Mouse (Mus musculus) layer of hippocampus, adult 18-20 months (tissue): Measurements from ENCODE around the gene Csf2ra. TPM values are rescaled to one million over a fixed set of nuclear protein-coding genes. Genes with fewer than 3 reads are reported as not detected.
"Not testable (repeated sequence)": the region's sequence is repeated elsewhere in the genome, so short reads cannot be mapped to it uniquely, and the experiment has no call there.

Experiments
- DNase-seq, 2 experiments: peaks; one replicate each; pipeline ENCODE4 v3.0.0; 2022; ENCODE audit warnings: low spot score in 2 of 2
- long read RNA-seq: library from polyadenylated mRNA; stranded (forward); transcript quantifications from one replicate; pipeline ENCODE4 v2.0.0, GENCODE M21; 2021
- total RNA-seq, 2 experiments: library from RNA; stranded (reverse); gene quantifications; 2 replicates each; pipeline ENCODE4 v1.2.3; 2021

Gene Csf2ra
- 10 to 100 TPM; 22.7 to 30.0 TPM for total RNA-seq
- long read RNA-seq, transcript Csf2ra-202 (5 exons, 2,277 nt): major isoform, 5 of 42 reads
- long read RNA-seq, partial matches to known transcripts: 15 of 42 reads
- long read RNA-seq, other reads (novel, unspliced or antisense): 21 of 42 reads

- peak in 1 of 2 experiments; percentile 2 for DNase-seq
Observed at GRCm38 (mm10) chr19:61227941-61228701, at the start of gene Csf2ra. Gene Csf2ra, minus strand, starts transcription at chr19:61228429.

GRCm38 (mm10) chr19:61275446-61275845 lies 47.2 kb upstream of the Csf2ra start:
- DNase-seq: no peak

GRCm38 (mm10) chr19:61269141-61269540 lies 40.9 kb upstream of the Csf2ra start:
- not testable (repeated sequence) for DNase-seq

- no peak for DNase-seq
Observed at GRCm38 (mm10) chr19:61267141-61267540, 38.9 kb upstream of the Csf2ra start.

DNA sequence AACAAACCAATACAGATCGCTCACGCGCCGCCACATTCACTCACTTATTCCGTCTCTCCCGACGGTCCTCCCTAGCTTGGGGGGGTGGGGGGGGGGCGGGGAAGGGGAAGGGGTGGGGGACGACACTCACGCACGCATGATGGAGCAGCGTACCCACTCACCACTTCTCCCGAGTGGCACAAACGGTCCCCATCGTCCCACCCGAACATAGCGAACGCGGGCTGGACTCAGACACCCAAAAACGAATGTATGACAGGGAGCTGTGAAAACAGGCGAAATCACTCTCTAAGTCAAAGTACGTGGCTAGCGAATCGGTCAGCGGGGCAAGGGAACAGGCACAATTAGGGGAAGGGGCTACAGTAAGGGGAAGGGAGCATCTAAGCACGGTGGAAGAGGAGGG lies 38.4 kb upstream of the Csf2ra start:
- DNase-seq: peak in 1 of 2 experiments; percentile 30

- peak; percentile 11 to 16 for DNase-seq
Observed at GRCm38 (mm10) chr19:61266246-61266615, 38.0 kb upstream of the Csf2ra start.

GRCm38 (mm10) chr19:61265349-61266245 lies 37.4 kb upstream of the Csf2ra start:
- DNase-seq: peak; percentile 20 to 54

GRCm38 (mm10) chr19:61264933-61265332 lies 36.7 kb upstream of the Csf2ra start:
- no peak for DNase-seq

GRCm38 (mm10) chr19:61264227-61264626 lies 36.0 kb upstream of the Csf2ra start:
- DNase-seq: no peak

DNA sequence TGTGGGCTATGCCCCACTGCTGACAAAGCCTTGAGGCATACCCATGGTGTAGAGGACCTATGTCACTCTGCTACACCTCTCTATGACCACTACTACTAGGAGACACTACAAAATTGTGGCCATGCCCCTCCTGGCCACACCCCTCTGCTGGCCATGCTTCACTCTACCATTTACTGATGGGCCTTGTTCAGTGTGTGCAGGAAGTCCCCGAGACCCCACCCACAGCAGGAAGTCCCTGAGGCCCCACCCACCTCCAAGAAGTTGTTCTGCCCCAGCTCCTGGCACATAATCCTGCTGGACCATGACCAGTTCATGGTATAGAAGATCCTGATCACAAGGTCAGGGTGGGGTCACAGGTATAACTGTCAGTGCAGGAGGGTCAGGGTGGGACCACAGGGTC lies 33.0 kb upstream of the Csf2ra start:
- DNase-seq: no peak

DNA sequence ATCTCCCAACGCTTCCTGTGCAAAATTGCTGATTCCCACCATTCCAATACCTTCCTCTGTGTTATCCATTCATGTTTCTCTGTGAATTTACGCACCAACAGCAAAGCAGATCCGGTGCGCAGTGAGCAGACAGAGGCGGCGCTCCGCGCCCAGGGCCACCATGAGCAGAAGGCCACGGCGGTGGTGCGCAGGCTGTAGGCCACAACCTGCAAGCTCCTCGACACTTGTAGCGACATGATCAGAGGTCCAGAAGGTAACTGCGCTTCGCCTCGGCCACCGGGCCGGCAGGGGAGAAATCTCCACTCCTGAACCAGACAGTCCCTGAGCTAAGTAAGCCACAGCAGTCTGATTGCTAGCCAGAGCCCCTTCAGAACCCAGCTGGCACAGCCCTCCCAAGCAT lies 29.5 kb upstream of the Csf2ra start:
- DNase-seq: no peak

GRCm38 (mm10) chr19:61256166-61256887 lies 28.1 kb upstream of the Csf2ra start:
- no peak for DNase-seq

DNA sequence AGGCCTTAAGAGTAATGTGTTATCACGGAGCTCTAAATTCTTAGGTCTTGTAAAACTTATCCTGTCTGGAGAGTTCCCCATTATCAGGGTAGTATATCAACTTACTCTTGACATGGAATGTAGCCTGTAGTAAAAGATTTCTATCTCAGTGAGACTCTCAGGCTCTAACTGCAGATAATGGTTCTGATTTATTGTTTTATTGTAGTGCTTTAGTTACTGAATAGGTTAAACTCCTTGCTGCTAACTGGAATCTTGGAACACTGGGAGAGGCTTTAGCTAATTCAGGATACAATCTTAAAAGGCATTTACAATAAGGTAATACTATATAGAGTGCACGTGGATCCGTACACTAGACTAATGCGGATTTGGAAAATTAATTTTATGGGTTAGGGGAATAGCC lies 19.1 kb upstream of the Csf2ra start:
- DNase-seq: not testable (repeated sequence)

- DNase-seq: no peak
Observed at GRCm38 (mm10) chr19:61244721-61245436, 16.6 kb upstream of the Csf2ra start.

- no peak for DNase-seq
Observed at GRCm38 (mm10) chr19:61237967-61238366, 9.7 kb upstream of the Csf2ra start.

DNA sequence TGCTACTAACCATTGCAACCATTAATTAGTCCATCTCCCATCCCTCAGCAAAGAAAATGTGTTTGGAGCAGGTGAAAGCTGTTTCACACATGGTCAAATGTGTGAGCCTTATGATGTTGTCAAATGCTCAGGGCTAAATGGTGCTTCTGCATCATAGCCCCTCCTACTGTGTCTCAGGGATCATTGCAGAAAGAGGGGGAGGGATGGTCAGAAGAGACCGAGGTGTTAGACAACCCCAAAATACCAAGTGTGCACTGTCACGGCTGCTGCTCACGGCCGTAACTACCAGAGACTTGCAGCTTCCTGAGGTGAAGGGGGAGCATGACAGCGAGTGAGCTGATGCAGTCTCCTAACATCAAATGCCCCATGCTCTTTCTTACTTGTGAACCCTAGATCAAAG lies 6.3 kb upstream of the Csf2ra start:
- no peak for DNase-seq

DNA sequence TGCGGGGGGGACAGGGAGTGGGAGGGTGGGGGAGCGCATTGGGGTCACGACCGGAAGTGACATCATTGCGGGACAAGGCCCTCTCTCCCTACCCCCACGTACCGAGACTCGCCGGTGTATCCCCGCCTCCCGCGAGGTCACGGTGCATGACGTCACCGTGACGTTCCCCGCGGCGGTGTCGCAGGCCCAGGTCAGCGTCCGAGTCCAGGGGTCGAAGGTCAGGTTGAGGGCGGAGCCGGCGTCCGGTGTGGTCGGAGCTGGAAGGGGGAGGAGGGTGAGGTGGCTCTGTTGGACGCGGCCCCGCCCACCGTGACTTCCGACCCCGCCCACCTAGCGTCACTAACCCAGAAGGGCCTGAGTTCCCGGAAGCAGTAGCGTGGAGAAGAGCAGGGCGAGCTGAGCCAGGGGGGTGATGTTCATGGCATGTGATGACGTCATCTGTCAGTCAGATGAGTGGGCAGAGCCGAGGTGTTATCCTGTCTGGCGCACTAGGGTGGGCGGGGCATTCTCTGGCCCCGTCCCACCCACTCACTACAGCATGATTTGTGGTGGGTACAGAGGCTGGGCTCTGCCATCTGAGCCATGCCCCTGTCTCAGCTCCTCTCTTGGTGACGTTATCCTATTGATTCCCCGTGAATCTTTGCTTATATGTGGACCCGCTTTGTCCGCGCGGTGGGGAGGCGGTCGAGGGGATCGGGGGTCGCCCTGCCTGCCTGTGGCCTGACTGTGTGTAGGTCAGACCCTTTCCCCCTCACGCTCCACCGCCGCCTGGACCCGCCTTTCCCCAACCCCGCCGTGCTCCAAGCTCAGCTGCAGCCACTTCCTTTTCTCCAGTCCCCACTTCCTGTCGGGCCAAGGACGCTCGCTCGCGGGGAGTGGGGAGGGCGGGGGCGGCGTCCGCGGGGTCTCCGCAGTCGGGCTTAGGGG lies 1.0 kb downstream of the Csf2ra start:
- DNase-seq: peak; percentile 83 to 88

DNA sequence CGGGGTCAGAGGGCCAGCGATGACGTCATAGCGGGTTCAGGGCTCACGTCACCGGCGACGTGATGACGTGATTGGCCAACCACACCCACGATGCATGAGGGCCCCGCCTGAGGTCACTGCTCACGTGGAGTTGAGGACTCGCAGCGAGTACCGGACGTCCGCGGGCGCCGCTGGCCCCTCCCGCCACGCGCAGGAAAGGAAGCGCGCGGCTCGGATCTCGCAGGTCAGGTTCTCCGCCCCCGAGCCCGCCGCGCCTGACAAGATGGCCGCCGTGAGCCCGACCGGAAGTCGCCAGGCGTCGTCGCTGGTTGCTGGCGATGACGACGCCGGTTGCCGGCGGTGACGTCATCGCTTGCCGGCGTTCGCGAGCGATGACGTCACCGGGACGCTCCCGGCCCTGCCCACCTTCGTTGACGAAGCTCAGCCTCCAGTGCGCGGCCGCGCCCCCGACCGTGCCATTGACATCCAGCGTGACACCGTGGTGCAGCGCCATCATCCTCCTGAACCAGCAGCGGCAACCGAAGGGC lies 1.8 kb downstream of the Csf2ra start:
- peak; percentile 62 to 82 for DNase-seq
